Mouse (Mus musculus): ENCODE results near the gene Thrap3. TPM values are rescaled to one million over a fixed set of nuclear protein-coding genes. Genes with fewer than 3 reads are reported as not detected.
"Not testable (repeated sequence)": the region's sequence is repeated elsewhere in the genome, so short reads cannot be mapped to it uniquely, and the experiment has no call there.

Gene Thrap3
- total RNA-seq, 2 experiments from 2014 or later = 142 to 149 TPM

GRCm38 (mm10) chr4:126168851-126169250, 33.7 kb downstream of the Thrap3 start:
- no peak for DNase-seq (ENCODE audit: low spot score in 2 of 2)

GRCm38 (mm10) chr4:126166084-126166483, 36.5 kb downstream of the Thrap3 start:
- DNase-seq (ENCODE audit: low spot score in 2 of 2) = no peak

GRCm38 (mm10) chr4:126165092-126165491, 37.5 kb downstream of the Thrap3 start:
- not testable (repeated sequence) for DNase-seq (ENCODE audit: low spot score in 2 of 2)

GRCm38 (mm10) chr4:126163685-126164084, 38.9 kb downstream of the Thrap3 start:
- DNase-seq (ENCODE audit: low spot score in 2 of 2) = no peak

GRCm38 (mm10) chr4:126163067-126163659, 39.4 kb downstream of the Thrap3 start, which contains the start of gene Sh3d21:
Sh3d21 (minus strand) TSS chr4:126163491.
- no peak for DNase-seq (ENCODE audit: low spot score in 2 of 2)

GRCm38 (mm10) chr4:126162544-126163066, 40.0 kb downstream of the Thrap3 start:
- DNase-seq (ENCODE audit: low spot score in 2 of 2) = peak; percentile 81 to 87

- DNase-seq (ENCODE audit: low spot score in 2 of 2) = no peak
Measured at GRCm38 (mm10) chr4:126161986-126162385, 40.6 kb downstream of the Thrap3 start.

GRCm38 (mm10) chr4:126161456-126161855, 41.1 kb downstream of the Thrap3 start:
- no peak for DNase-seq (ENCODE audit: low spot score in 2 of 2)

- DNase-seq (ENCODE audit: low spot score in 2 of 2) = no peak
Measured at GRCm38 (mm10) chr4:126160981-126161380, 41.6 kb downstream of the Thrap3 start.

- DNase-seq (ENCODE audit: low spot score in 2 of 2) = no peak
Measured at GRCm38 (mm10) chr4:126159455-126159854, 43.1 kb downstream of the Thrap3 start.

- no peak for DNase-seq (ENCODE audit: low spot score in 2 of 2)
Measured at GRCm38 (mm10) chr4:126157562-126157961, 45.0 kb downstream of the Thrap3 start.

GRCm38 (mm10) chr4:126156617-126157016, 45.9 kb downstream of the Thrap3 start:
- DNase-seq (ENCODE audit: low spot score in 2 of 2) = no peak

GRCm38 (mm10) chr4:126155869-126156268, 46.7 kb downstream of the Thrap3 start:
- no peak for DNase-seq (ENCODE audit: low spot score in 2 of 2)

- DNase-seq (ENCODE audit: low spot score in 2 of 2) = no peak
Measured at GRCm38 (mm10) chr4:126155183-126155582, 47.4 kb downstream of the Thrap3 start.

- DNase-seq (ENCODE audit: low spot score in 2 of 2) = no peak
Measured at GRCm38 (mm10) chr4:126152864-126153263, 49.7 kb downstream of the Thrap3 start.

- DNase-seq (ENCODE audit: low spot score in 2 of 2) = no peak
Measured at GRCm38 (mm10) chr4:126151701-126152440, 50.7 kb downstream of the Thrap3 start.

- no peak for DNase-seq (ENCODE audit: low spot score in 2 of 2)
Measured at GRCm38 (mm10) chr4:126150949-126151320, 51.6 kb downstream of the Thrap3 start.

GRCm38 (mm10) chr4:126150297-126150948, 52.1 kb downstream of the Thrap3 start:
- no peak for DNase-seq (ENCODE audit: low spot score in 2 of 2)

- DNase-seq (ENCODE audit: low spot score in 2 of 2) = no peak
Measured at GRCm38 (mm10) chr4:126149798-126150197, 52.8 kb downstream of the Thrap3 start.

- DNase-seq (ENCODE audit: low spot score in 2 of 2) = no peak
Measured at GRCm38 (mm10) chr4:126149041-126149676, 53.4 kb downstream of the Thrap3 start.

- DNase-seq (ENCODE audit: low spot score in 2 of 2) = no peak
Measured at GRCm38 (mm10) chr4:126148161-126148961, 54.2 kb downstream of the Thrap3 start.
